Mouse (Mus musculus) activated CD4-positive, CD25-positive, alpha-beta regulatory T cell (primary cell): ENCODE results near the gene Golga5. TPM values are rescaled to one million over a fixed set of nuclear protein-coding genes. Genes with fewer than 3 reads are reported as not detected.

Source experiments
- polyA plus RNA-seq, 2 experiments: library from polyadenylated mRNA; unstranded; fragments of 100-300 nt; shearing (Covaris generic); gene quantifications; one replicate each; pipeline ENCODE4 v1.2.1; 2017

The Golga5 gene
- 10 to 100 TPM; 45.0 to 55.4 TPM for polyA plus RNA-seq

DNA sequence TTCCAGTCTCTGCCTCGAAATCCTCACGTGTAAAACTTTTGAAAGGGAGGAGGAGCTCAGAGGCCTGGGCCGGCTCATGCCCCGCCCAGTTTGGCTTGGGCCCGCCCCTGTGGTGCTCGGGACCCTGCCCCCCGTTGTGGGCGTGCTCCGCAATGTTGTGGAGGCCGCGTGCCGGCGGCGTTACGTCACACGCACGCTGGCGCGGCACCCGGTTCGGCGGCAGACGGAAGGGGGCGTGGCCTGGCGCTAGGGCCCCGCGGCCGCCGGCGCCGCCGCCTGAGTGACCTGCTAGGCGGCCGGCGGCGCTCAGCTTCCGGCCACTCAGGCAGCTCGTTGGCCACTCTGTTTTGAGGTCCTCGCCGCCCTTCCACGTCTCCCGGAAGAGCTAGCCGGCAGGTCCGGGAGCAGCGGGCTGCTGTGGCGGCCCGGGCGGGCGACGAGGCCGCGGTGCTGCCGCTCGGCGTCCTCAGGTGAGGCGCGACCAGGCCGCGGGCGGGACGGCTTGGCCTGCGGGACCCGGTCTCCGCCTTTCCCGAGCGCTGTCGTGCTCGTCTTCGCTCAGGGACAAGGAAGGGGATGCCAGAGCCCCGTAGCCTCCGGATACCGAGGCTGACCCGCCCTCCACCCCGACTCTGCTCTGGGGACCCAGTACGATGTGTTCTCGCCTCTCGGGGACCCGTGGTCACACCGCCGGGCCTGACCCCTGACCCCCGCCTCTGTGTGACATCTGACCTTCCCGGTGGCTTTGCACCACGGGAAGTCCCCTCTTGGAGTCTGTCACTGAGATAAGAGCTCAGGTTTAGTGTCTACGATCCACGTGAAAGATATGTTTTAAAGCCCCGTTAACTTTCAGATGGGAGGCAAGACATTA lies at the start of gene Golga5:
TSS of gene Golga5 (plus strand) at position 242 of the 871 bp plus-strand sequence.

DNA sequence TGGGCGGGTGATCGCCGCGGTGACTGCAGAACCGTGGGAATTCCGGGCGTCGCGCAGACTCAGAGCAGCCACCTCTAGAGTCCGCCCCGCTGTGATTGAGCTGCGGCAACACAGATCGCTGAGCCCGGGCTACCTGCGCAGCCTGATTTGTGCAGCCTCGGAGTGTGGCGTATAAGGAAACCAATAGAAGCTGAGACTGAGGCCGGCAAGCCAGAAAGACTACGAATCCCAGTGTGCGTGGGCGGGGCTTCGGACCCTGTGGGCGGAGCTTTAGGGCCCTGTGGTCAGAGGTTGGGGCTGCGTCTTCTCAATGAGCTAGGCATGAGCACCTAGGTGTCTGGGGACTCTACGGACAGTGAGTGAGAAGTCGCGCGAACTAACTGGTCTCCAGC lies 29.3 kb upstream of the Golga5 start, which contains the start of gene Lgmn:
TSS of gene Lgmn (minus strand) at position 182 of the 392 bp plus-strand sequence.

Other genes with a start within 250 kb of the Golga5 start
- gene Rin3, start 186.1 kb upstream of the Golga5 start, polyA plus RNA-seq = 10 to 100 TPM; 48.5 to 93.2 TPM
- 10 to 100 TPM; 40.1 to 82.1 TPM for gene Lgmn, start 29.3 kb upstream of the Golga5 start, polyA plus RNA-seq
- under 1 TPM in 1 of 2 experiments, not detected in 1; 0.12 TPM for gene Chga, start 85.8 kb downstream of the Golga5 start, polyA plus RNA-seq
- 10 to 100 TPM; 44.8 to 73.3 TPM for gene Itpk1, start 235.8 kb downstream of the Golga5 start, polyA plus RNA-seq